Mouse (Mus musculus) liver, embryonic 15.5 days (tissue): ENCODE data around the gene Sfi1. TPM values are rescaled to one million over a fixed set of nuclear protein-coding genes. Genes with fewer than 3 reads are reported as not detected.
"Not testable (repeated sequence)": the region's sequence is repeated elsewhere in the genome, so short reads cannot be mapped to it uniquely, and the experiment has no call there.

ENCODE experiments used
- ATAC-seq: fragments of 200-750 bp; cut with Nextera tagmentation; 2 replicates; pipeline ENCODE4 v1.8.0; 2017; ENCODE audit warnings: moderate number of reproducible peaks, mild to moderate bottlenecking, moderate library complexity; ENCODE audit not compliant: insufficient read depth
- H3K27ac ChIP-seq: fragments of 300-500 bp; sonication (generic); replicated peaks from 2 replicates; pipeline ENCODE4 v1.5.1; 2015; ENCODE audit warnings: mild to moderate bottlenecking, inconsistent platforms
- H3K27me3 ChIP-seq: fragments of 300-500 bp; sonication (generic); 2 replicates; pipeline ENCODE4 v1.6.1; 2015; ENCODE audit warnings: mild to moderate bottlenecking, inconsistent platforms
- H3K36me3 ChIP-seq: fragments of 300-500 bp; sonication (generic); replicated peaks from 2 replicates; pipeline ENCODE4 v1.6.1; 2015; ENCODE audit warnings: moderate library complexity, mild to moderate bottlenecking, inconsistent platforms
- H3K4me1 ChIP-seq: fragments of 300-500 bp; sonication (generic); replicated peaks from 2 replicates; pipeline ENCODE4 v1.6.1; 2015; ENCODE audit warnings: inconsistent platforms
- H3K4me2 ChIP-seq: fragments of 300-500 bp; sonication (generic); 2 replicates; pipeline ENCODE4 v1.6.1; 2015; ENCODE audit warnings: moderate library complexity, mild to moderate bottlenecking, inconsistent platforms
- H3K4me3 ChIP-seq: fragments of 300-500 bp; sonication (generic); replicated peaks from 2 replicates; pipeline ENCODE4 v1.5.1; 2015; ENCODE audit warnings: mild to moderate bottlenecking, inconsistent platforms
- H3K9ac ChIP-seq: fragments of 300-500 bp; sonication (generic); 2 replicates; pipeline ENCODE4 v1.6.1; 2015; ENCODE audit warnings: moderate library complexity, mild to moderate bottlenecking, inconsistent platforms
- H3K9me3 ChIP-seq: fragments of 300-500 bp; sonication (generic); replicated peaks from 2 replicates; pipeline ENCODE4 v1.6.1; 2016; ENCODE audit warnings: inconsistent platforms
- WGBS: fragments of 180-500 bp; shearing (Covaris S2); methylation state at CpG from one replicate; pipeline ENCODE4 v1.1.7; 2015; ENCODE audit warnings: mixed read lengths; ENCODE audit not compliant: insufficient replicate concordance; 5-methylcytosine and 5-hydroxymethylcytosine counted together
- polyA plus RNA-seq: library from polyadenylated mRNA; unstranded; fragments of >200 nt; fragmentation: Nextera tagmentation; extraction: Ambion mirVana; gene quantifications from 2 replicates; pipeline ENCODE4 v1.2.1, GENCODE M21; 2015

The Sfi1 gene
- polyA plus RNA-seq, 1 experiment from 2014 or later, result 3.2 TPM

DNA sequence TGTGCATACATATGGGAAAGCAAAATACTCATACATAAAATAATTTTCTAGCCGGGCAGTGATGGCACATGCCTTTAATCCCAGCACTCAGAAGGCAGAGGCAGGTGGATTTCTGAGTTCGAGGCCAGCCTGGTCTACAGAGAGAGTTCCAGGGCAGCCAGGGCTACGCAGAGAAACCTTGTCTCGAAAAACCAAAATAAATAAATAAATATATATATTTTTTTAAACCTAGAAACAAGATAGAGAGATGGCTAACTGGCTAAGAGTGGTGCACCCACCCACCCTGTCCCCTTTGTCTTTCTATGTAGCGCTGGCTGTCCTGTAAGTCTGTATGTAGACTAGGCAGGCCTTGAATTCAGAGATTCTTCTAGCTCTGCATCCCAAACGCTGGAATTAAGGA is 20.7 kb downstream of the Sfi1 start:
- not testable (repeated sequence) for ATAC-seq, H3K4me2 ChIP-seq, H3K27ac ChIP-seq, H3K36me3 ChIP-seq, H3K9me3 ChIP-seq, H3K9ac ChIP-seq, H3K27me3 ChIP-seq, H3K4me3 ChIP-seq, H3K4me1 ChIP-seq
- 53% methylated on average over 6 of the region's 6 CpGs for WGBS

DNA sequence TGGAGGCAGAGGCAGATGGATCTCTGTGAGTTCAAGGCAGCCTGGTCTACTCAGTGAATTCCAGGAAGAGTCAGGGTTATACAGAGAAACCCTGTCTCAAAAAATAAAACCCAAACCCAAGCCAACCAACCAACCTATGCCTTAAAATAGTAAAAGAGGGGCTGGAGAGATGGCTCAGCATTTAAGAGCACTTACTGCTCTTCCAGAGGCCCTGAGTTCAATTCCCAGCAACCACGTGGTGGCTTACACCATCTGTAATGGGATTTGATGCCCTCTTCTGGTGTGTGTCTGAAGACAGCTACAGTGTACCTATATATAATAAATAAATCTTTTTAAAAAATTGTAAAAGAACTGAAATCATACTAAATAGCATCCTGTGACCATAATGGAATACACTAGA is 21.3 kb downstream of the Sfi1 start:
- H3K4me2 ChIP-seq, H3K27me3 ChIP-seq, H3K4me3 ChIP-seq, H3K36me3 ChIP-seq, ATAC-seq, H3K9ac ChIP-seq, H3K9me3 ChIP-seq, H3K27ac ChIP-seq, H3K4me1 ChIP-seq: not testable (repeated sequence)
- 43% methylated on average over 1 of the region's 1 CpGs for WGBS

DNA sequence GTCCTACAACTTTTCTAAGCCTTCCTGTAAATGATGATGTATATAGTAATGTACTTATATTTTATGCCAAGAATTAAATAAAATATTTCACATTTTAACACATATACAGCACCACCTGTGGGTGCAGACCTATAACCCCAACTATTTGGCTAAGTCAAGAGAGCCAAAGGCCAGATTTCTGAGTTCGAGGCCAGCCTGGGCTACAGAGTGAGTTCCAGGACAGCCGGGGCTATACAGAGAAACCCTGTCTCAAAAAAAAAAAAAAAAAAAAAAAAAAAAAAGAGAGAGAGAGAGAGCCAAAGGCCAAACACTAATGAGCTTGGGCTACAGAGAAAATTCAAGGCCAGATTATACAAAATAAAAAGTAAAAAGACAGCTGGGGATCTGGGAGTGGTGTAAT is 24.2 kb downstream of the Sfi1 start:
- not testable (repeated sequence) for H3K4me1 ChIP-seq, H3K4me2 ChIP-seq, H3K27ac ChIP-seq, ATAC-seq, H3K27me3 ChIP-seq, H3K9ac ChIP-seq, H3K4me3 ChIP-seq, H3K36me3 ChIP-seq
- WGBS, result 51% methylated on average over 2 of the region's 2 CpGs
- H3K9me3 ChIP-seq, result peaks cover 10% of the 10 kb centered on the region; the same call in 1 of the 2 replicates

DNA sequence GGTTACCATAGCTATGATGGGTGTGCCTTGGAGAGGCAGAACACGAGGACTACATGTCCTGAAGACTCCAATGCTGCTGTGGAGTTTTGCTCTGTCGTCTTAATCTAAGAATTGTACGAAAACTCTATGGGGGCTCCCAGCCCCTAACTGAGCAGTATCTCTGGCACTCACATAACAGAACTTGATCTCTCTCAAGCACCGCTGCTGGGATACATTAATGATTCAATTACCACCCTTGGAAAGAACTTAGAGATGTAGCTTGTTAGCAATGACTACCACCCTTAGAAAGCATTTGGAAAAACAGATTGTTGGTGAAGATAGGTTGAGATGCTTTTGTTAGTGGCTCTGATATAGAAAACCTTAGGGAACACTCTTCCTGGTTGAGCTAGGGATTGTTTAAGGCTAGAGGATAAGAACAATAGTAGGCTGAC is 25.7 kb downstream of the Sfi1 start:
- H3K9ac ChIP-seq, H3K36me3 ChIP-seq, H3K4me3 ChIP-seq, H3K9me3 ChIP-seq, H3K27ac ChIP-seq, H3K4me2 ChIP-seq, ATAC-seq, H3K4me1 ChIP-seq, H3K27me3 ChIP-seq: not testable (repeated sequence)
- 62% methylated on average over 4 of the region's 4 CpGs for WGBS

DNA sequence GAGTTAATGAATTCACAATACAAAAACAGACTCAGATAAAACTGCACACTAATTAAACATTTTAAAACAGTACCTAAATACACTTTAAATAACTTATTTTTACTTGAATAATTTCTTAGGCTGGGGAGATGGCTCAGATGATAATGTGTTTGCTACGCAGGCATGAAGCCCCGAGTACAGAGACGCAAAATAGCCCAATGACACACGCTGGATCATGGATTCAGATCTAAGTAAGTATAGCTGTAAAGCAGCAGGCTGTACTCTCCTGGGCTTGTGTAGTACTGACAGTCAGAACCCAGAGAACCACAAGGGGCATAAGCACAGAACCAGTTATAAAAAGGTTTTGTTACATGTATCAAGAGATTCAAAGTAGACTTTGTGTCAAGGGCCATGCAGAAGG is 26.1 kb downstream of the Sfi1 start:
- not testable (repeated sequence) for ATAC-seq, H3K4me1 ChIP-seq, H3K4me2 ChIP-seq, H3K27ac ChIP-seq, H3K4me3 ChIP-seq, H3K9ac ChIP-seq, H3K36me3 ChIP-seq, H3K27me3 ChIP-seq, H3K9me3 ChIP-seq
- 73% methylated on average over 4 of the region's 4 CpGs for WGBS

DNA sequence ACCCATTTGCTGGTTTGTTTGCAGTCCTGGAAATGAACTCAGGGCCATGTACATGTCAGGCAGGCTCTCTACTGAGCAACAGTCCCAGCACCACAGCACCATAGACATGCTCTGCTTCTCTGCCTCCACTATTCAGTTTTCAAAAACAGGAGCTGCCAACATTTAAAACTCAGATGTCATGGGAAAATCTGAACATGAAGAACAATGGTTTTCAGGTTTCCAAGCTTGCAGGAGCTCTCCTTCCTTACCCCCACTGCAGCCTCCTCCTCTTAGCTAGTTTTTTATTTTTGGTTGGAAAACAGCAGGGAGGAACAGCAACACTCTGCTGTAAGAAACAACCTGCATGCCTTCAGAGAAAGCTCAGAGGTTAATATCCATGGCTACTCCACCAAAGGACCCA is 26.9 kb downstream of the Sfi1 start:
- ATAC-seq, H3K4me3 ChIP-seq, H3K4me1 ChIP-seq, H3K9ac ChIP-seq, H3K27ac ChIP-seq, H3K27me3 ChIP-seq, H3K4me2 ChIP-seq, H3K36me3 ChIP-seq: not testable (repeated sequence)
- H3K9me3 ChIP-seq, result peaks cover 11% of the 10 kb centered on the region; the same call in 1 of the 2 replicates

DNA sequence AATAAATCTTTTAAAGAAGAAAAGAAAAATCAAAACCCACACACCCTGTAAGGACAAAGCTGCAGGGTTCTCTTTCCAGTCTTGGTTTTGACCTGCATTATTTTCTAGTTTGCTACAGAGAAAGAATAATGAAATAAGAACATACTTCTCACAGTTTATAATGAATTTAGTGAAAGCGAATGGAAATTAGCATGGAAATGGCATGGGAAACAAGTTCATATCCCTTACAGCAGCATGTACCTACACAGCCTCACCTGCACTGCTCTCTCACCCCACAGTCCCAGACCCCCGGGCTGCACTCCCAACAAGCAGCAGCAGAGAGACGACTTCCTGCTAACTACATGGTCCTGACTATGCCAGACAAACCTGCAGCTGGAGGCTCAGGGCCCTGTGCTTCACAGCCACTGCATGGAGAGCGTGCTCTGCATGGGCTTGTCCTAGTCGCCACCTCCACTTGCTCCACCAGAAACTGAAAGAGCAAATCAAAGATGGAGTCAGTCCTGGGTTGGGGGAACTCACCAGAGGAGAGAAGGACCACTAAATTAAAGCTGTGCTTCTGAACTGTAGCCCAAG is 28.0 kb downstream of the Sfi1 start:
- H3K27ac ChIP-seq, H3K36me3 ChIP-seq, H3K27me3 ChIP-seq, H3K4me2 ChIP-seq, H3K9ac ChIP-seq, H3K4me1 ChIP-seq, H3K4me3 ChIP-seq: not testable (repeated sequence)
- ATAC-seq, result peak; percentile 4; the same call in 1 of the 2 replicates
- H3K9me3 ChIP-seq, result peaks cover 12% of the 10 kb centered on the region; the same call in 1 of the 2 replicates
- 69% methylated on average over 3 of the region's 5 CpGs for WGBS

DNA sequence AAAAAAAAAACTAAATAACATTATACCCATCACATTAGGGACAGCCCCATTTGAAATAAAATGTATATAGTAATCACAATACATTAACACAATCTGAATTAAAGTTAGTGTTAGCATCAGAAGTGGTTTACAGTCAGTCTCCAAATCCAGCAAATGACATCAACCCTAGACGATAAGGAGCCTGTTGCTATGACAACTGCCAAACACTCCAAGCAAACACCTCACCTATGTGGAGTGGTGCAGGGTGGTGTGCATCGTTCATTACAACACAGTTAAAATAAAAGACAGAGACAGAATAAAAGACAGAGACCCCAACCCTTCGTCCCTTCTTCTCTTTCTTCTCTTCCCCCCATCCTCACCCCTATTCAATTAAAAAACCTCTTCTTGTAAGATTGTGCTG is 29.6 kb downstream of the Sfi1 start:
- peaks cover 12% of the 10 kb centered on the region; the same call in 1 of the 2 replicates for H3K9me3 ChIP-seq
- H3K4me2 ChIP-seq, H3K9ac ChIP-seq, H3K4me3 ChIP-seq, H3K27ac ChIP-seq, H3K36me3 ChIP-seq, H3K4me1 ChIP-seq, ATAC-seq, H3K27me3 ChIP-seq: not testable (repeated sequence)
- 48% methylated on average over 3 of the region's 3 CpGs for WGBS

DNA sequence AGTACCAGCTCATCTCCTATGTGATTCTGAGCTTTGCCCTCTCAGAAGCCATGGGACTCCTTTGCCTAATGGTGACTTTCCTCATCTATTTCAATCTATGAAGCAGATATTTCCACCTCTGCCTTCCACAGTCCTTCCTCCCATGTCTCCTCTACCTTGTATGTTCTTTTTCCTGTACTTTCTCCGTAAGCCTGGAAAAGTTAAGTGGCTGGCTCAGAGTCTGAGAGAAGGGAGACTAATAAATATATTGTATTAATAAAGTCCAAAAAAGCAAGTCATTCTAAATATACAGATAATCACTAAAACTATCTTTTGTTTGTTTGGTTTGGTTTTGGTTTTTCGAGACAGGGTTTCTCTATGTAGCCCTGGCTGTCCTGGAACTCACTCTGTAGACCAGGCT is 30.1 kb downstream of the Sfi1 start:
- H3K9ac ChIP-seq, ATAC-seq, H3K27me3 ChIP-seq, H3K4me2 ChIP-seq, H3K4me3 ChIP-seq, H3K36me3 ChIP-seq, H3K27ac ChIP-seq, H3K4me1 ChIP-seq: not testable (repeated sequence)
- H3K9me3 ChIP-seq, result peaks cover 12% of the 10 kb centered on the region; the same call in 1 of the 2 replicates
- WGBS, result 59% methylated on average over 2 of the region's 2 CpGs

DNA sequence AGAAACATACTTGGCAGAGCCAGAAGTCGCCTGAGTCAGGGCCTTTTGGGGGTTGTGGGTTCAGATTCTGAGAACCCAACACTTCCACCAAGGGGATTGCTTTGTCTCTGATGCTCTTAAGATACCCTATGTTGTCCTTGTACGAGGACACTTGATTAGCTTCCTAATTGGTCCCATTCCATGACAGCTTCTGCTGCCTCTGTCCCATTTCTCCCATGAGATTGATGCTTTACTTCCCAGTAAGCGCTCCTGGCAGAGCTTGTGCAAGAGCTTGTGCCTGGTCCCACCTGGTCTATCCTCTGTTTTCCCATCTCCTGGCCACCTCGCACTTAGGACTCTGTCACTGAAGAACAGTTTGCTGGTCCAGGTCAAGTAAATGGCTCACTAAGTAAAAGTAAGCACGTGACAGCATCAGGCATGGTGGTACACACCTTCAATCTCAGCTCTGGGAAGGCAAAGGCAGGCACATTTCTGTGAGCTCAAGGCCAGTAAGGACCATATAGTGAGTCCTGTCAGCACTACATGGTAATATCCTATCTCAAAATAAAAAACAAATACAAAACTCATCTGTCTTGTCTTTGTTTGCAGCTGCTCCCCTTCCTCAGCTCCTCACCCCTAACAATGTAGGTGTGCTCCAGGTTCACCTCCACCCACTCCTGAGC is 30.9 kb downstream of the Sfi1 start:
- H3K9ac ChIP-seq, result not testable (repeated sequence)
- peak; percentile 17 for ATAC-seq
- WGBS, result 48% methylated on average over 5 of the region's 5 CpGs

DNA sequence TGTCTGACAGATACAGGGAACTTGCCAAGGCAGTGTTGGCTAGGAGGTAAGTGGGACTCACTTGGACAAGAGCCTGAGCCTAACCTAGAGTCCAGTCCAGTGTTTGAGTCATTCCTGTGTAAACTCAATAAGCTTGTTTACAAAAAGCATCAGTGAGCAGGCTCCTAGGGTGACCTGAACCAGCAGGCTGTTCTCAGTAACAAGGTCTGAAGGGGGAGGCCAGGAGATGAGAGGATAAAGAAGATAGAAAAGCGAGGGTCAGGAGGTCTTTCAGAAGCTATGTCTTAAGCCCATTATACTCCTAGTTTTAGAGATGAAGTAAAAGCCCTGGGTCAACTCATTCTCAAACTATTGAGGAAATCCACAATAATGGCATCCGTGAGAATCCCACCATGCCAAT is 31.9 kb downstream of the Sfi1 start:
- H3K27ac ChIP-seq, H3K36me3 ChIP-seq, H3K4me1 ChIP-seq, H3K4me3 ChIP-seq, ATAC-seq, H3K9ac ChIP-seq, H3K27me3 ChIP-seq, H3K4me2 ChIP-seq: not testable (repeated sequence)
- peaks cover 15% of the 10 kb centered on the region; the same call in 1 of the 2 replicates for H3K9me3 ChIP-seq
- 32% methylated on average over 1 of the region's 2 CpGs for WGBS

More for the DNA sequence above, 30.9 kb downstream of the Sfi1 start:
- not testable (repeated sequence) for H3K27me3 ChIP-seq, H3K27ac ChIP-seq, H3K36me3 ChIP-seq, H3K4me3 ChIP-seq, H3K4me1 ChIP-seq, H3K4me2 ChIP-seq
- peaks cover 15% of the 10 kb centered on the region; the same call in 1 of the 2 replicates for H3K9me3 ChIP-seq

DNA sequence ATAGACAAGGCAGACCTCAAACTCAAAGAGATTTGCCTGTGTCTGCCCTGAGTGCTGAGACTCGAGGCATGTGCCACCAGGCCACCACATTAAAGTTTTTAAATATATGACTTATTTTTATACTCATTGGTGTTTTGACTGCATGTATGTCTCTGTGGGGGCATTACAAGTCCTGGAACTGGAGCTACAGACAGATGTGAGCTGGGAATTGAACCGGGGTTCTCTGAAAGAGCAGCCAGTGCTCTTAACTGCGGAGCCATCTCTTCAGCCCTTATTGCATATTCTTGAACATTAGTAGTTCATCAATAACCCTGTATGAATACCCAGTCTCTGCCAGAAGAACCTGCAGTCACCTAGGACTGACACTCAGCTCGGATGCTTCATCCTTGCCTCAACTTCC is 34.5 kb downstream of the Sfi1 start:
- ATAC-seq, H3K27me3 ChIP-seq, H3K4me2 ChIP-seq, H3K27ac ChIP-seq, H3K4me1 ChIP-seq, H3K9ac ChIP-seq, H3K4me3 ChIP-seq, H3K36me3 ChIP-seq: not testable (repeated sequence)
- peaks cover 15% of the 10 kb centered on the region for H3K9me3 ChIP-seq
- 71% methylated on average over 4 of the region's 4 CpGs for WGBS
